Mouse (Mus musculus) C2C12 (cell line): ENCODE results near the gene Snca.

Experiments used
- CEBPB ChIP-seq: IDR thresholded peaks from one replicate; pipeline ENCODE4 v1.6.1; 2011; ENCODE audit warnings: low read depth, mild to moderate bottlenecking, control low read depth, moderate library complexity
- CTCF ChIP-seq: IDR thresholded peaks from one replicate; pipeline ENCODE4 v1.5.1; 2011; ENCODE audit not compliant: control insufficient read depth, insufficient read depth, insufficient read length
- FOSL1 ChIP-seq: IDR thresholded peaks from one replicate; pipeline ENCODE4 v1.8.0; 2011; ENCODE audit warnings: mild to moderate bottlenecking, low read length; ENCODE audit not compliant: poor library complexity, insufficient read depth, severe bottlenecking
- MAX ChIP-seq: IDR thresholded peaks from one replicate; pipeline ENCODE4 v1.6.1; 2011; ENCODE audit warnings: mild to moderate bottlenecking, control low read depth
- MYOD1 ChIP-seq: IDR thresholded peaks from one replicate; pipeline ENCODE4 v1.6.1; 2011; ENCODE audit warnings: low read depth; ENCODE audit not compliant: control insufficient read depth, insufficient read length
- MYOG ChIP-seq: IDR thresholded peaks from one replicate; pipeline ENCODE4 v1.6.1; 2011; ENCODE audit not compliant: control insufficient read depth, insufficient read length; ENCODE audit errors: extremely low read depth
- USF1 ChIP-seq: IDR thresholded peaks from one replicate; pipeline ENCODE4 v1.6.1; 2011; ENCODE audit warnings: low read depth, mild to moderate bottlenecking, control low read depth, moderate library complexity

DNA sequence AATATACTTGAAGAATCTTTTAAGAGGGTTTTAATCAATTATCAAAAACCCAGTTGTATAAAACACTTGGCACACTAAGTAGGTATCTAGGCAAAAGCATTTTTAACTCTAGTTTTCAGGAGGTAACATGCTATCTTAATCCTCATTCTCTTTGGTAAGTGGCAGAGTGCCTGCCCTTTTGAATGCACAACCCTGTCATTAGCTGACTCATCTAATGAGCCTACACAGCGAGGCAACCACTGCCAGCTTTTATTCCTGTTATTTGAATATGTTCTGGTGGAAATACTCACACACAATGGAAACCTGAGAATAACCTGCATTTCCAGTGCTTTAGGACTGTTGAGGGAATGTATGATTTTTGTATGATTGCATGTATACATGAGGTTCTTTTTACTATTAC, 89.9 kb downstream of the Snca start:
- TF ChIP-seq MAX = no peak
- TF ChIP-seq CTCF = no peak
- no peak for TF ChIP-seq FOSL1
- TF ChIP-seq MYOG = no peak
- TF ChIP-seq MYOD1 = no peak
- TF ChIP-seq USF1 = no peak
- TF ChIP-seq CEBPB = no peak
